Mouse (Mus musculus) cerebellum, adult 2 months (tissue): Measurements from ENCODE around the gene Ndufb10. TPM values are rescaled to one million over a fixed set of nuclear protein-coding genes. Genes with fewer than 3 reads are reported as not detected.

Source experiments
- DNase-seq, 2 experiments: peaks; one replicate each; pipeline ENCODE4 v3.0.0; 2021
- H3K27ac ChIP-seq: fragments of 200-500 bp; 2 replicates; pipeline ENCODE4 v1.5.1; 2012; ENCODE audit warnings: low read length, control low read depth, inconsistent platforms; ENCODE audit not compliant: insufficient read depth
- H3K27me3 ChIP-seq: fragments of 200-500 bp; 2 replicates; pipeline ENCODE4 v1.6.1; 2012; ENCODE audit warnings: inconsistent platforms, mild to moderate bottlenecking, low read length, moderate library complexity; ENCODE audit not compliant: control insufficient read depth, insufficient read depth
- H3K4me1 ChIP-seq: fragments of 200-500 bp; 2 replicates; pipeline ENCODE4 v1.6.1; 2011; ENCODE audit warnings: low read length; ENCODE audit not compliant: control insufficient read depth, insufficient read depth
- H3K4me3 ChIP-seq: fragments of 200-500 bp; replicated peaks from 2 replicates; pipeline ENCODE3; 2011; ENCODE audit warnings: mild to moderate bottlenecking, low read depth, low read length, control low read depth; ENCODE audit not compliant: insufficient read depth
- CTCF ChIP-seq: fragments of 200-500 bp; IDR thresholded peaks from 2 replicates; pipeline ENCODE4 v1.5.1; 2011; ENCODE audit warnings: low read depth, mild to moderate bottlenecking, control low read depth, low read length, moderate library complexity, borderline replicate concordance; ENCODE audit not compliant: insufficient read depth
- POLR2A ChIP-seq: fragments of 200-500 bp; IDR thresholded peaks from 2 replicates; pipeline ENCODE4 v1.6.1; 2011; ENCODE audit warnings: low read length, control low read depth, borderline replicate concordance; ENCODE audit not compliant: insufficient read depth
- WGBS: fragments of 180-500 bp; shearing (Covaris S2); methylation state at CpG from one replicate; pipeline ENCODE4 v1.1.7; 2018; 5-methylcytosine and 5-hydroxymethylcytosine counted together
- polyA plus RNA-seq: library from polyadenylated mRNA; depleted of rRNA; stranded (reverse); fragments of >200 nt; gene quantifications from 2 replicates; pipeline ENCODE4 v1.2.3, GENCODE M21; 2012

Gene Ndufb10
- polyA plus RNA-seq, 1 experiment: 613 TPM

DNA sequence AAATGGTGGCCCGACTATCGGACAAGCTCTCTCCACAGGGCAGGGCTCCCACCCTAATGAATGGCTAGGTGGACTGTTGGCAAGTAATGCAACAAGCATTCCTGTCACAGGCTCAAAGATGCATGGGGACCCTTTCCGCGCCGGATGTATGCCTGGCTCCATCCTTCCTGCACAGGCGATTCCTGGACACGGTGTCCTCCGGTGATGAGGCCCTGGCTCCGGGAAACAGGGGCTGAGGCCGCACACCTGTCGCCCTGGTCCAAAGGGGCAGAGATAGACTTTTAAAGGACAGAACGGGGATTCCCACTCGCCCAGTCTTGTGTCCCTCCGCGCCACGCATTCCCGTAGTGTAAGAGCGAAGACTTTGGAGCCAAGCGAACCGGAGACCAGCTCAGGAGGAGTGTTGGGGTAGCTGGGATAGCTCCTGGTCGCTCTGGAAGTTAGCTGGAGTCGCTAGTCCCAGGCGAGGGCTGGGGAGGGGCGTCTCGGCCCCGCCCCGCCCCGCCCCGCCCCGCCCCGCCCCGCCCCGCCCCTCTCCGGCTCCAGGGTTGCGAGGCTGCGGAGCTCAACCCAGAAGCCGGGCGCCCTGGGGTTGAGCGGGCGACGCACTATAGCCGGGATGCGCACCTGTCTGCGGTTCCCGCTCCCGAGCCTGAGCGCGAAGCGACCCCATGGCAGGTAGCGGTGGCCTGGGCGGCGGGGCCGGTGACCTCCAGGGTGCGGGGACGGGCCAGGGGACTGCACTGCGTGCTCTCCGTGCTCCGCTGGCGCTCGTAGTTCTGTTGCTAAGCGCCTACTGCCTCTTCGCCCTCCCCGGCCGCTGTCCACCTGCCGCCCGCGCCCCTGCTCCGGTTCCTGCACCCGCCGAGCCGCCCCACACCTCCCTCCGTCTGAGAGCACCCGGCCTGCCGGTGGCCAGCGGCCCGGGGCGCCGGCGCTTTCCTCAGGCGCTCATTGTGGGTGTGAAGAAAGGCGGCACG is 28.4 kb upstream of the Ndufb10 start, which contains the start of gene Hs3st6:
Gene Hs3st6 (plus strand): TSS at position 574 of the 980 bp plus-strand sequence.
- TF ChIP-seq CTCF: no peak
- no peak for TF ChIP-seq POLR2A
- peaks cover 2% of the 10 kb centered on the region; the same call in 1 of the 2 replicates for H3K27me3 ChIP-seq
- WGBS: under 1% methylated on average over 71 of the region's 82 CpGs
- 0 out of 2 replicates have a peak, but pooled peaks cover 3% of the 10 kb centered on the region for H3K4me1 ChIP-seq
- no peak within 1 kb of the TSS for H3K27ac ChIP-seq
- H3K4me3 ChIP-seq: peak within 1 kb of the TSS; percentile 45
- DNase-seq: no peak

DNA sequence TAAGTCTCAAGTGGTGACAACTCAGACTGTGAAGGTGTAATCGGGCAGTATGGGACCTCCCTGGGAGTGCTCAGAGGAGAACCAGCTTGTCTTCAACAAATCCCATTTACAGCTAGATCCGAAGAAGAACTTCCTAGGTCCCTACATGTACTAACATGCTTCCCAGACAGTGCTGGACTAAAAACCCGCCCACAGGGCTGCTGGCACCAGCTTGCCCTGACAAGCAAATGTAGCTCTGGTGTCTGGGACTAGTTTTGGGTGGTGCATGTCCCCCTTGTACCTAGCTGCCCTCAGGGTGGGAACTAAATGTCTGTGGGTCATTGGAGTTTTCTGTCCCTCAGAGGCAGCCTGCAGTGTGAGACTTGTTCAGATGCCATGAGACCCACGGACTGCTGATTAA is 27.2 kb upstream of the Ndufb10 start:
- TF ChIP-seq CTCF (no peak), POLR2A (no peak)
- 14% methylated on average over 4 of the region's 4 CpGs for WGBS
- peaks cover 2% of the 10 kb centered on the region; the same call in 1 of the 2 replicates for H3K27me3 ChIP-seq

DNA sequence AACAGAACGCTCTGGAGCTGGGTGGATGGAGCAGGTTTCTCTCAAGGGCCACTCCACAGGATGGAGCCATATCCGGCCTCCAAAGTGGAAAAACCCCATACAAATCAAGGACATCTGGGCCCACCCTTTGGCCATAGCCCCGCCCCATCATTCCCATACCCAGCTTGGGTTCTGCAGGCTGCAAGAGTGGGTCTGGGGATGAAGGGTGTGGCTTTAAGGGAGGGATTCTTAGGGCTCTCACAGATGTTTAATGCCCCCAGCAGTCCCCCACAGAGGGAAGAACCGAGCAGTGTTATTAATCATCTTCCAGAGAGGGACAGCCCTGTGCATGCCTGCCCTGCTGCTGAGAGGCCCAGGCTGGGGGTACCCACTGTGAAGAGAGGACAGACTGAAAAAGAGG is 22.7 kb upstream of the Ndufb10 start:
- no peaks in the 10 kb centered on the region for H3K4me1 ChIP-seq
- H3K27ac ChIP-seq: no peak overlapping the region
- TF ChIP-seq POLR2A: no peak
- no peak for TF ChIP-seq CTCF
- WGBS: 49% methylated on average over 4 of the region's 4 CpGs
- H3K27me3 ChIP-seq: no peaks in the 10 kb centered on the region; the same call in 1 of the 2 replicates
- H3K4me3 ChIP-seq: no peak overlapping the region
- no peak for DNase-seq

More for the DNA sequence above, 27.2 kb upstream of the Ndufb10 start:
- DNase-seq: no peak
- Histone ChIP-seq H3K27ac (no peak overlapping the region), H3K4me3 (no peak overlapping the region), H3K4me1 (0 out of 2 replicates have a peak, but pooled peaks cover 3% of the 10 kb centered on the region)

DNA sequence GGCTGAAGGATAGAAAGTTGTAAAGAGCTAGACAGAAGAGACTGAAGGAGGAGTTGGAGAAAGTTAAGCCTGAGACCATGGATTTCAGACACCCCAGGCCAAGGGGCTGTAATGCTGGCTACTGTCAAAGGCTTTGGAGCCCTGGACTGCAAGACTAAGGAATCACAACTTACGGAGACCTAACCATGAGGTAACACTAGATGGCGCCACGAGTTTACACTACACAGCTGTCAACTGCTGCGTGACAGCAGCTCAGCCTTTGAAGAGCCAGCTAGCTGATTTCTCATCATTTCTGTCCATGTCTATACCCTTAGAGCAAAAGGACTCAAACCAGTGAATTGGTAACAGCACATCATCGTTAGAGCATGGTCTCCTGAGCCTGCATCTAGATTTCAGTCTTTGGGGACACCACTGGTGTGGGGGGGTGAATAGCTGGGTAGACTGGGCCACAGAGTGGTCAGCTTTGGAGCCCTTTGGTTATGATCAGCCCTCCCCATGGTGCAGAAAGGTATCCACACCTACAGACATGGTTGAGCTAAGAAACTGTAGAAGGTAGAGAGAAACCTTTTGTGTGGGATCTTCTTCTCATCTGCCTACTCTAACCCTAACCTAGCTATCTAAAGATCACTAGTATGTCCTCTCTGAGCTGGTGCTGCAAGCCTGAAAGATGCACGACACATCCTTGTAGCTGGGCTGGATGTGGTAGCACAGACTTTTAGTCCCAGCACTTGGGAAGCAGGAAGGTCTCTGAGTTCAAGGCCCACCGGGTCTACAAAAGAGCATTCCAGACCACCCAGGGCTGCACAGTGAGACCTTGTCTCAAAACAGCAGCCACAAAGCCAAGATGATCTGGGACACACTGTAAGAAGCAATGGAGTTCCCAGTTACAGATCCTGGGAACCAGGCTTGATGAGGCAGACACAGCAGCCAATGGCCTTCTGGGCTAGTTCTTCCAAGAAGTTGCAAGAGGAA is 21.5 kb upstream of the Ndufb10 start:
- Histone ChIP-seq H3K4me1 (no peaks in the 10 kb centered on the region), H3K27me3 (no peaks in the 10 kb centered on the region; the same call in 1 of the 2 replicates), H3K27ac (no peak overlapping the region), H3K4me3 (no peak overlapping the region)
- WGBS: 17% methylated on average over 7 of the region's 7 CpGs
- TF ChIP-seq POLR2A: no peak
- peak; percentile 85 for TF ChIP-seq CTCF
- DNase-seq: peak; percentile 64 to 70

DNA sequence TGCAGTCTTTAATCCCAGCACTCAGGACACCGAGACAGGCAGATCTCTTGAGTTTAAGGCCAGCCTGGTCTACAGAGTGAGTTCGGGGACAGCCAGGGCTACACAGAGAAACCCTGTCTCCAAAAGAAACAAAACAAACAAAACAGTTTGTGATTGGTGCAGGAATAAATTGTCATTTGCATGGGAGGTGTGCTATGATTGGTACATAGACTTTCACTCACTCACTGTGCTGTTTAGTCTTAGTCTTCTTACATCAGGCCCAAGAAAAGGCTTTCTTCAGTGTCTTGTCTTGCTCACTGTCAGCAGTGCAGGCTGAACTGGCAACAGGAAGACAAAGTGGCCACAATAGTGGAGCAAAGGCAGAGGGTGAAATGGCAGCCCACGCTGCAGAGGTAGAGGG is 20.1 kb upstream of the Ndufb10 start:
- DNase-seq: no peak
- H3K4me3 ChIP-seq: no peak overlapping the region
- no peaks in the 10 kb centered on the region for H3K4me1 ChIP-seq
- H3K27me3 ChIP-seq: no peaks in the 10 kb centered on the region
- TF ChIP-seq POLR2A (no peak), CTCF (no peak)
- no peak overlapping the region for H3K27ac ChIP-seq
- WGBS: 65% methylated on average over 3 of the region's 3 CpGs

DNA sequence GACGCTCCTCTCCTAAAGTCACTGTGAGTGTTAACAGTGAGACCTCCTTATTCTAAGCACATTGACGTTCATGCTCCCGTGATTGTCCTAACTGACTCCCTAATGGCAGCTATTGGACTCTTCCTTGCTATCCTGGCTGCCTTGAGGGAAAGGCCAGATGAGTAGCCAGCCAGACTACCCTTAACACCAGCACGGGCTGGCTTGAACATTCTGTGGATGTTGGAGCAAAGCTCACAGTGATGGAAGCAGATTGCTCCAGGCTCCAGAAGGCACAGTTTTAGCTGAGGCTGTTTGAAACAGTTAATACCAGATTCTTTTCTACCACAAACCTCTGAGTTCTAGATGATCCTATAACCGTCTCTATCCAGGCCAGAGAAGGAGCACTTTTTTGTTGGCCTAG is 19.6 kb upstream of the Ndufb10 start:
- Histone ChIP-seq H3K4me1 (no peaks in the 10 kb centered on the region), H3K4me3 (no peak overlapping the region), H3K27ac (no peak overlapping the region), H3K27me3 (no peaks in the 10 kb centered on the region)
- WGBS: 72% methylated on average over 5 of the region's 5 CpGs
- TF ChIP-seq CTCF (no peak), POLR2A (no peak)
- no peak for DNase-seq

DNA sequence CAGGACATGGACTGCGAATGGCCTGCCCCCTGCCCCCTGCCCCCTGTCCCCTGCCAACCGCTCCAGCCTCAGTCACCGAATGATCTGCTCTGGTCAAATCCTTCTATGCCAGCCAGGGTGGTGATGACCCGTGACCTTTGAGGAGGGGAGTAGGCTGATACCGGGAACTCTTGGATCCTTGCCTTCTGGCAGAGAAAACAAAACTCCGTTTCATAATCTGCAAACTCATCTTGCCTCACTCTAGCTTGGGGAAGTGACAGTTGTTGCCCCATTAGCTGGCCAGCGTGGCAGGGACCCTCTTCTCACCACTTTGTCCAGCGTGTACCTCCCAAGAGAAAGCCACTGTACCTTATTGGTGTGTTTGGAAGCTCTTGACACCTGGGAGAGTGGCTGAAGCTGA is 18.0 kb upstream of the Ndufb10 start:
- H3K4me1 ChIP-seq: no peaks in the 10 kb centered on the region
- H3K27me3 ChIP-seq: no peaks in the 10 kb centered on the region
- WGBS: 63% methylated on average over 8 of the region's 8 CpGs
- no peak for DNase-seq
- H3K4me3 ChIP-seq: no peak overlapping the region
- TF ChIP-seq CTCF: no peak
- TF ChIP-seq POLR2A: no peak
- no peak overlapping the region for H3K27ac ChIP-seq
